Mouse (Mus musculus) midbrain, embryonic 12.5 days (tissue): Measurements from ENCODE around the gene Dnaaf3. TPM values are rescaled to one million over a fixed set of nuclear protein-coding genes. Genes with fewer than 3 reads are reported as not detected.

Experiments used
- ATAC-seq: fragments of 200-750 bp; cut with Nextera tagmentation; 2 replicates; pipeline ENCODE4 v1.8.0; 2017; ENCODE audit warnings: low read depth, moderate TSS enrichment, moderate library complexity; ENCODE audit not compliant: low FRiP score
- H3K27ac ChIP-seq: fragments of 300-500 bp; sonication (generic); replicated peaks from 2 replicates; pipeline ENCODE4 v1.5.1; 2016; ENCODE audit warnings: mild to moderate bottlenecking
- H3K27me3 ChIP-seq: fragments of 300-500 bp; sonication (generic); 2 replicates; pipeline ENCODE4 v1.6.1; 2016; ENCODE audit warnings: mild to moderate bottlenecking
- H3K36me3 ChIP-seq: fragments of 300-500 bp; sonication (generic); 2 replicates; pipeline ENCODE4 v1.6.1; 2016
- H3K4me1 ChIP-seq: fragments of 300-500 bp; sonication (generic); 2 replicates; pipeline ENCODE4 v1.6.1; 2016
- H3K4me2 ChIP-seq: fragments of 300-500 bp; sonication (generic); replicated peaks from 2 replicates; pipeline ENCODE4 v1.6.1; 2016; ENCODE audit warnings: mild to moderate bottlenecking, moderate library complexity
- H3K4me3 ChIP-seq: fragments of 300-500 bp; sonication (generic); 2 replicates; pipeline ENCODE4 v1.5.1; 2016; ENCODE audit warnings: mild to moderate bottlenecking
- H3K9ac ChIP-seq: fragments of 300-500 bp; sonication (generic); replicated peaks from 2 replicates; pipeline ENCODE4 v1.6.1; 2016; ENCODE audit warnings: mild to moderate bottlenecking, moderate library complexity
- H3K9me3 ChIP-seq: fragments of 300-500 bp; sonication (generic); 2 replicates; pipeline ENCODE4 v1.6.1; 2016; ENCODE audit warnings: mild to moderate bottlenecking
- WGBS: fragments of 180-500 bp; shearing (Covaris S2); methylation state at CpG from one replicate; pipeline ENCODE4 v1.1.7; 2016; 5-methylcytosine and 5-hydroxymethylcytosine counted together
- polyA plus RNA-seq: library from polyadenylated mRNA; unstranded; fragments of >200 nt; fragmentation: Nextera tagmentation; extraction: Ambion mirVana; gene quantifications from 2 replicates; pipeline ENCODE4 v1.2.1, GENCODE M21; 2016

The Dnaaf3 gene
- polyA plus RNA-seq, 1 experiment from 2014 or later = 1.9 TPM

- 22% methylated on average over 3 of the region's 4 CpGs for WGBS
- peaks cover 25% of the 10 kb centered on the region for H3K4me1 ChIP-seq
- H3K9me3 ChIP-seq = no peaks in the 10 kb centered on the region
- H3K27me3 ChIP-seq = peaks cover 16% of the 10 kb centered on the region
- peak within 1 kb of the TSS; percentile 32; the same call in 1 of the 2 replicates for H3K27ac ChIP-seq
- no peak within 1 kb of the TSS for H3K4me3 ChIP-seq
- no peak within 1 kb of the TSS for H3K4me2 ChIP-seq
- no peak within 1 kb of the TSS for H3K9ac ChIP-seq
- H3K36me3 ChIP-seq = no peaks in the 10 kb centered on the region
- peak; percentile 67 for ATAC-seq
Observed at GRCm38 (mm10) chr7:4516332-4517050, 15.8 kb downstream of the Dnaaf3 start, which contains the start of gene Tnnt1. Tnnt1 (minus strand) TSS chr7:4516382.

GRCm38 (mm10) chr7:4515853-4516252 is 16.4 kb downstream of the Dnaaf3 start:
- Histone ChIP-seq H3K4me2 (no peak overlapping the region), H3K4me1 (peaks cover 19% of the 10 kb centered on the region), H3K27ac (no peak overlapping the region), H3K27me3 (peaks cover 12% of the 10 kb centered on the region), H3K9me3 (no peaks in the 10 kb centered on the region), H3K9ac (no peak overlapping the region), H3K36me3 (no peaks in the 10 kb centered on the region), H3K4me3 (no peak overlapping the region)
- peak; percentile 21 for ATAC-seq
- WGBS = 57% methylated on average over 6 of the region's 6 CpGs

- WGBS = 48% methylated on average over 6 of the region's 6 CpGs
- Histone ChIP-seq H3K36me3 (no peaks in the 10 kb centered on the region), H3K9me3 (no peaks in the 10 kb centered on the region), H3K4me1 (peaks cover 24% of the 10 kb centered on the region), H3K4me2 (no peak overlapping the region), H3K9ac (peak overlapping the region; percentile 6; the same call in 1 of the 2 replicates), H3K4me3 (no peak overlapping the region), H3K27ac (no peak overlapping the region), H3K27me3 (peaks cover 4% of the 10 kb centered on the region; the same call in 1 of the 2 replicates)
- no peak for ATAC-seq
Observed at GRCm38 (mm10) chr7:4513829-4514712, 18.2 kb downstream of the Dnaaf3 start.

GRCm38 (mm10) chr7:4513236-4513635 is 19.0 kb downstream of the Dnaaf3 start:
- Histone ChIP-seq H3K27me3 (peaks cover 11% of the 10 kb centered on the region), H3K36me3 (no peaks in the 10 kb centered on the region), H3K27ac (no peak overlapping the region), H3K9me3 (no peaks in the 10 kb centered on the region), H3K9ac (no peak overlapping the region), H3K4me1 (peaks cover 24% of the 10 kb centered on the region), H3K4me2 (no peak overlapping the region), H3K4me3 (no peak overlapping the region)
- ATAC-seq = no peak
- WGBS = 39% methylated on average over 13 of the region's 13 CpGs

GRCm38 (mm10) chr7:4511489-4512224 is 20.6 kb downstream of the Dnaaf3 start:
- Histone ChIP-seq H3K4me2 (no peak overlapping the region), H3K4me1 (peaks cover 23% of the 10 kb centered on the region), H3K27ac (no peak overlapping the region), H3K9me3 (no peaks in the 10 kb centered on the region), H3K9ac (no peak overlapping the region), H3K4me3 (no peak overlapping the region), H3K27me3 (peaks cover 11% of the 10 kb centered on the region), H3K36me3 (no peaks in the 10 kb centered on the region)
- ATAC-seq = no peak
- 84% methylated on average over 8 of the region's 8 CpGs for WGBS

GRCm38 (mm10) chr7:4509863-4510608 is 22.2 kb downstream of the Dnaaf3 start:
- WGBS = 14% methylated on average over 24 of the region's 24 CpGs

GRCm38 (mm10) chr7:4508739-4509116 is 23.5 kb downstream of the Dnaaf3 start:
- no peak overlapping the region for H3K9ac ChIP-seq
- H3K4me1 ChIP-seq = 0 out of 2 replicates have a peak, but pooled peaks cover 6% of the 10 kb centered on the region
- no peak overlapping the region for H3K27ac ChIP-seq
- WGBS = 90% methylated on average over 8 of the region's 8 CpGs
- no peak overlapping the region for H3K4me2 ChIP-seq
- no peak for ATAC-seq
- H3K9me3 ChIP-seq = no peaks in the 10 kb centered on the region
- H3K36me3 ChIP-seq = no peaks in the 10 kb centered on the region
- H3K27me3 ChIP-seq = peaks cover 14% of the 10 kb centered on the region
- H3K4me3 ChIP-seq = no peak overlapping the region

More at GRCm38 (mm10) chr7:4509863-4510608, 22.2 kb downstream of the Dnaaf3 start:
- Histone ChIP-seq H3K27ac (peak overlapping the region; percentile 21; the same call in 1 of the 2 replicates), H3K4me2 (peak overlapping the region; percentile 20; the same call in 1 of the 2 replicates), H3K4me1 (peaks cover 12% of the 10 kb centered on the region), H3K9ac (no peak overlapping the region), H3K36me3 (no peaks in the 10 kb centered on the region), H3K9me3 (no peaks in the 10 kb centered on the region), H3K4me3 (no peak overlapping the region), H3K27me3 (peaks cover 11% of the 10 kb centered on the region)
- ATAC-seq = peak; percentile 89

GRCm38 (mm10) chr7:4508062-4508738 is 24.1 kb downstream of the Dnaaf3 start:
- Histone ChIP-seq H3K9ac (no peak overlapping the region), H3K27ac (no peak overlapping the region), H3K27me3 (peaks cover 14% of the 10 kb centered on the region), H3K36me3 (no peaks in the 10 kb centered on the region), H3K4me3 (no peak overlapping the region), H3K4me1 (0 out of 2 replicates have a peak, but pooled peaks cover 6% of the 10 kb centered on the region), H3K9me3 (no peaks in the 10 kb centered on the region), H3K4me2 (no peak overlapping the region)
- WGBS = 73% methylated on average over 32 of the region's 32 CpGs
- ATAC-seq = no peak

GRCm38 (mm10) chr7:4507220-4507619 is 25.0 kb downstream of the Dnaaf3 start:
- WGBS = 100% methylated on average over 2 of the region's 4 CpGs
- Histone ChIP-seq H3K36me3 (no peaks in the 10 kb centered on the region), H3K4me2 (no peak overlapping the region), H3K9me3 (no peaks in the 10 kb centered on the region), H3K4me3 (no peak overlapping the region), H3K4me1 (0 out of 2 replicates have a peak, but pooled peaks cover 6% of the 10 kb centered on the region), H3K9ac (no peak overlapping the region), H3K27me3 (peaks cover 14% of the 10 kb centered on the region), H3K27ac (no peak overlapping the region)
- ATAC-seq = no peak

GRCm38 (mm10) chr7:4504646-4505435 is 27.4 kb downstream of the Dnaaf3 start:
- Histone ChIP-seq H3K27ac (no peak overlapping the region), H3K9me3 (no peaks in the 10 kb centered on the region), H3K4me2 (no peak overlapping the region), H3K27me3 (peaks cover 14% of the 10 kb centered on the region), H3K4me3 (no peak overlapping the region), H3K9ac (no peak overlapping the region), H3K36me3 (no peaks in the 10 kb centered on the region), H3K4me1 (peaks cover 11% of the 10 kb centered on the region)
- 69% methylated on average over 11 of the region's 11 CpGs for WGBS
- no peak for ATAC-seq
